Mouse (Mus musculus): Measurements from ENCODE around the gene Myo5a. TPM values are rescaled to one million over a fixed set of nuclear protein-coding genes. Genes with fewer than 3 reads are reported as not detected.

Myo5a gene
- polyA plus RNA-seq, 1 experiment from 2014 or later = 12.3 TPM

DNA sequence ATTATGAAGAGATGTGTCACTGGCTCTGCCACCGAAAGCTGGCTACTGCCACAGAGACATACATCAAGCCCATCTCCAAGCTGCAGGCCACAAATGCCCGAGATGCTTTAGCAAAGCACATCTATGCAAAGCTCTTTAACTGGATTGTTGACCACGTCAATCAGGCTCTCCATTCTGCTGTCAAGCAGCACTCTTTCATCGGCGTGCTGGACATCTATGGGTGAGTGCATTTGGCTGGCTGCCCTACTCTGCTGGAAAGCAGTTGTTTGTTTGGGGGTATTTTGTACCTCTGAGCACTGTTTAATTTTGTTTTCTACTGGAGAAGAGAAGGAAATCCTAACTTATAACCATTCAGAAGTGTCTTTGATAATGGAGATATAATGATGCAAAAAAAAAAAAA is 76.1 kb downstream of the Myo5a start:
- no peak for ATAC-seq (ENCODE audit: insufficient number of reproducible peaks, insufficient read depth, low FRiP score, low read depth)
- peaks cover 29% of the 10 kb centered on the region for H3K36me3 ChIP-seq (ENCODE audit: control insufficient read depth, insufficient read depth, low read length)
- peaks cover 0 to 2% of the 10 kb centered on the region in 2 experiments; a peak in 1 of 4 replicates for H3K4me1 ChIP-seq (ENCODE audit: control insufficient read depth in 2 of 2, insufficient read depth in 2 of 2, low read length in 2 of 2)
- no peak overlapping the region for H3K4me2 ChIP-seq (ENCODE audit: low read length)
- 32% methylated on average over 5 of the region's 5 CpGs for WGBS
- no peaks in the 10 kb centered on the region for H3K27me3 ChIP-seq (ENCODE audit: control insufficient read depth, insufficient read depth, low read length)
- no peaks in the 10 kb centered on the region for H3K9me3 ChIP-seq (ENCODE audit: control insufficient read depth, low read length)
- no peak overlapping the region for H3K27ac ChIP-seq (replicated peaks in 1 of 2; ENCODE audit: control insufficient read depth in 1 of 2, insufficient read depth in 1 of 2, low read depth in 2 of 2, low read length in 2 of 2)
- no peak overlapping the region for H3K9ac ChIP-seq (ENCODE audit: low read length)
- no peak overlapping the region for H3K4me3 ChIP-seq (ENCODE audit: control insufficient read depth in 1 of 2, insufficient read depth in 1 of 2, low read depth in 1 of 2, low read length in 2 of 2)

DNA sequence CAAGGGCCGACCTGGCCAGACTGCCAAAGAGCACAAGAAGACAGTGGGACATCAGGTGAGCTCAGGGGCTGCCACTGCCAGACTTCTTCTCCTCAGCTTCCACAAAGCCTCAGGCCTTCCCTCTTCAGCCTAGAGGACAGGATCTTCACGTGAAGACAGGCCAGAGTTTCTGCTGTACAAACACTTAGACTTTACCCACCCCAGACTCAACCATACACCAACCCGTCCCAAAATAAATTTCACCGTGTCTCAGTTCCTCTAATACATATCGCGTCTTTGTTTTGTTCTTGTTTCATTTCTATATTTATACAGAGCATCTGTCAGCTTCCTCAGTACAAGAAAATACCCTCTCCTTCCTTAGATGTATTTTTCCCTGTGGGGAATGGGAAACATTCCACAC is 89.7 kb downstream of the Myo5a start:
- 72% methylated on average over 6 of the region's 6 CpGs for WGBS
- H3K27ac ChIP-seq (replicated peaks in 1 of 2; ENCODE audit: control insufficient read depth in 1 of 2, insufficient read depth in 1 of 2, low read depth in 2 of 2, low read length in 2 of 2) = no peak overlapping the region
- H3K27me3 ChIP-seq (ENCODE audit: control insufficient read depth, insufficient read depth, low read length) = no peaks in the 10 kb centered on the region
- H3K9ac ChIP-seq (ENCODE audit: low read length) = no peak overlapping the region
- no peak overlapping the region for H3K4me3 ChIP-seq (ENCODE audit: control insufficient read depth in 1 of 2, insufficient read depth in 1 of 2, low read depth in 1 of 2, low read length in 2 of 2)
- ATAC-seq (ENCODE audit: insufficient number of reproducible peaks, insufficient read depth, low FRiP score, low read depth) = no peak
- H3K4me2 ChIP-seq (ENCODE audit: low read length) = no peak overlapping the region
- H3K36me3 ChIP-seq (ENCODE audit: control insufficient read depth, insufficient read depth, low read length) = peaks cover 22% of the 10 kb centered on the region
- H3K9me3 ChIP-seq (ENCODE audit: control insufficient read depth, low read length) = no peaks in the 10 kb centered on the region
- H3K4me1 ChIP-seq (ENCODE audit: control insufficient read depth in 2 of 2, insufficient read depth in 2 of 2, low read length in 2 of 2) = peaks cover 2 to 8% of the 10 kb centered on the region in 2 experiments; a peak in 2 of 4 replicates

DNA sequence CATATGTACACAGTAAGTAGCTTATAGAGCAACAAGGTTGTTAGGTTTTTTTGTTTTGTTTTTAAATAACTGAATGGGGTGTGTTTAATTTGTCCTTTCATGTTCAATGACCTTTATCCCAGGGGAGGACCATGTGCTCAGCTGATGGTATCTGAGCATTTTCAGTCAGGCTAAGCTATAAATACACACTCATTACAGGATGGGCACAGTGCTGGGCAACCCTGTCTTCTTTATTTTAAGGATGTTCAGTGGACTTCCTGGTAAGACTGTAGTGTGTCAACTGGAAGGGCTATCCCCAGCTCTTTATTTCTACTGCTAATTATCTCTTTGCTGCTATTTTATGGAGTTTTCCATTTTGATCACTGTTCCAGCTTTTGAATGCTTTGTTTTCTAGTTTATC is 92.8 kb downstream of the Myo5a start:
- no peak overlapping the region for H3K27ac ChIP-seq (replicated peaks in 1 of 2; ENCODE audit: control insufficient read depth in 1 of 2, insufficient read depth in 1 of 2, low read depth in 2 of 2, low read length in 2 of 2)
- no peak overlapping the region for H3K9ac ChIP-seq (ENCODE audit: low read length)
- H3K27me3 ChIP-seq (ENCODE audit: control insufficient read depth, insufficient read depth, low read length) = no peaks in the 10 kb centered on the region
- no peaks in the 10 kb centered on the region for H3K9me3 ChIP-seq (ENCODE audit: control insufficient read depth, low read length)
- no peak overlapping the region for H3K4me2 ChIP-seq (ENCODE audit: low read length)
- H3K4me3 ChIP-seq (ENCODE audit: control insufficient read depth in 1 of 2, insufficient read depth in 1 of 2, low read depth in 1 of 2, low read length in 2 of 2) = no peak overlapping the region
- H3K4me1 ChIP-seq (ENCODE audit: control insufficient read depth in 2 of 2, insufficient read depth in 2 of 2, low read length in 2 of 2) = peaks cover 2 to 8% of the 10 kb centered on the region in 2 experiments; a peak in 2 of 4 replicates
- no peak for ATAC-seq (ENCODE audit: insufficient number of reproducible peaks, insufficient read depth, low FRiP score, low read depth)
- peaks cover 34% of the 10 kb centered on the region for H3K36me3 ChIP-seq (ENCODE audit: control insufficient read depth, insufficient read depth, low read length)

DNA sequence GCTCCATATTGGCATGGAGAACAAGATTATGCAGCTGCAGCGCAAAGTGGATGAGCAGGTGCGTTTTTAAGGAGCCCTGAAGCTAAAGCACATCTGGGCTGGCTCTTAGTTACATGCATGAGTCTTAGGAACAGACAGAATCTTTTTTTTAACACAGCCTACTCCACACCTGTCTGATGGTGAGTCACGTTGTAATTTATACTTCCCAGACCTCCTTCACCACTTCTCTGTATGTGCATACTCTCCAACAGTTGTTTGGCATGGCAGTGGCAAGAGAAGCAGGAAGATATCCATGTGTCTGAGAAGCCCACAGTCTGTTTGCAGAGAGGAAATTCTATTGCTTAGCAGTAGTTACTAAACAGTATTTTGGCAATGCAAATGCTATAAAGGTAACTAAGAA is 100.9 kb downstream of the Myo5a start:
- H3K9ac ChIP-seq (ENCODE audit: low read length) = no peak overlapping the region
- no peaks in the 10 kb centered on the region for H3K9me3 ChIP-seq (ENCODE audit: control insufficient read depth, low read length)
- no peaks in the 10 kb centered on the region for H3K4me1 ChIP-seq (ENCODE audit: control insufficient read depth in 2 of 2, insufficient read depth in 2 of 2, low read length in 2 of 2)
- WGBS = 88% methylated on average over 3 of the region's 3 CpGs
- no peaks in the 10 kb centered on the region for H3K27me3 ChIP-seq (ENCODE audit: control insufficient read depth, insufficient read depth, low read length)
- peaks cover 80% of the 10 kb centered on the region for H3K36me3 ChIP-seq (ENCODE audit: control insufficient read depth, insufficient read depth, low read length)
- no peak overlapping the region for H3K27ac ChIP-seq (replicated peaks in 1 of 2; ENCODE audit: control insufficient read depth in 1 of 2, insufficient read depth in 1 of 2, low read depth in 2 of 2, low read length in 2 of 2)
- H3K4me2 ChIP-seq (ENCODE audit: low read length) = no peak overlapping the region
- no peak for ATAC-seq (ENCODE audit: insufficient number of reproducible peaks, insufficient read depth, low FRiP score, low read depth)
- H3K4me3 ChIP-seq (ENCODE audit: control insufficient read depth in 1 of 2, insufficient read depth in 1 of 2, low read depth in 1 of 2, low read length in 2 of 2) = no peak overlapping the region

DNA sequence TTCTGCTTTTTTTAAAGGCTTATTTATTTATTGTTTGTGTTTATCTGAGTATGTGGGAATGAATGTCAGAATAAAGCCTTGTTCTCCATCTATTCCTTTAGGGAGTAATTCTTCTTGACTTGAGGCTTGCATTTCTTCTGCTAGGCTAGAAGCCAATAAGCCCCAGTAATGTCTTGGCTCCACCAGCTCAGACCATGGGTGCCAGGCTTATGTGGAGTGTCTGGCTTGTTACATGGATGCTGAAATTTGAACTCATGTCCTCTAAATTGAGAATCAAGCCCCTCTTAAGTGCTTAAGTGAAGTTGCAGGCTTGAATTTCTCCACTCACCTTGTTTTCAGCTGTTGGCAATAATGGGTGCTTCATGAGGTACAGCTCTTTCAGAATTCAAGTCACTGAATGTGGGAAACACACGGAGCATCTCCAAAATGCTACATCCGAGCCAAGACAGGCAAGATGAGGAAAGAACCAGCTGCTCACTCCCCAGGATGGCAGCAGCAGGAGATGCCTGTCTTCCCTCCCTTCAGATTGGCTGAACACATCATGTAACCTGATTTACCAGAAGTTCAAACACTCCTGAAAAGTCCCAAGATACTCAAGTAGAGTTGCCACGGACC is 116.9 kb downstream of the Myo5a start:
- 89% methylated on average over 3 of the region's 3 CpGs for whole genome bisulfite sequencing

DNA sequence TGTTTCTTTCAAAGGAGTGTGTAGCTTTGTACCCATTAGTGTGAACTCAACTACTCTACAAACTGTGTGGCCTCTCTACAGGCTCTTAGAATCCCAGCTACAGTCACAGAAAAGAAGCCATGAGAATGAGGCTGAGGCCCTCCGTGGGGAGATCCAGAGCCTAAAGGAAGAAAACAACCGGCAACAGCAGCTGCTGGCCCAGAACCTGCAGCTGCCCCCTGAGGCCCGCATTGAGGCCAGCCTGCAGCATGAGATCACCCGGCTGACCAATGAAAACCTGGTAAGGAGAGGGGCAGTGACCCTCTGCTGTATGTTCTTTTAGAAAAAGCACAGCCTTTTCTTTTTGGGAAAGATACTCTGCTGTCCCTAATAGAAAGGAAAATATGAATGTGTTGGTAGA is 123.0 kb downstream of the Myo5a start:
- Histone ChIP-seq H3K4me2 (ENCODE audit: low read length) (no peak overlapping the region), H3K27me3 (ENCODE audit: control insufficient read depth, insufficient read depth, low read length) (no peaks in the 10 kb centered on the region), H3K27ac (replicated peaks in 1 of 2; ENCODE audit: control insufficient read depth in 1 of 2, insufficient read depth in 1 of 2, low read depth in 2 of 2, low read length in 2 of 2) (no peak overlapping the region), H3K4me3 (ENCODE audit: control insufficient read depth in 1 of 2, insufficient read depth in 1 of 2, low read depth in 1 of 2, low read length in 2 of 2) (no peak overlapping the region), H3K9me3 (ENCODE audit: control insufficient read depth, low read length) (no peaks in the 10 kb centered on the region), H3K9ac (ENCODE audit: low read length) (no peak overlapping the region), H3K4me1 (ENCODE audit: control insufficient read depth in 2 of 2, insufficient read depth in 2 of 2, low read length in 2 of 2) (peaks cover 0 to 5% of the 10 kb centered on the region in 2 experiments; a peak in 2 of 4 replicates), H3K36me3 (ENCODE audit: control insufficient read depth, insufficient read depth, low read length) (peaks cover 45% of the 10 kb centered on the region)
- no peak for ATAC-seq (ENCODE audit: insufficient number of reproducible peaks, insufficient read depth, low FRiP score, low read depth)
- 55% methylated on average over 4 of the region's 4 CpGs for whole genome bisulfite sequencing

More for the DNA sequence above, 116.9 kb downstream of the Myo5a start:
- H3K4me3 ChIP-seq (ENCODE audit: control insufficient read depth in 1 of 2, insufficient read depth in 1 of 2, low read depth in 1 of 2, low read length in 2 of 2) = no peak overlapping the region
- H3K27me3 ChIP-seq (ENCODE audit: control insufficient read depth, insufficient read depth, low read length) = no peaks in the 10 kb centered on the region
- H3K4me2 ChIP-seq (ENCODE audit: low read length) = no peak overlapping the region
- no peak overlapping the region for H3K27ac ChIP-seq (replicated peaks in 1 of 2; ENCODE audit: control insufficient read depth in 1 of 2, insufficient read depth in 1 of 2, low read depth in 2 of 2, low read length in 2 of 2)
- no peak overlapping the region for H3K9ac ChIP-seq (ENCODE audit: low read length)
- H3K4me1 ChIP-seq (ENCODE audit: control insufficient read depth in 2 of 2, insufficient read depth in 2 of 2, low read length in 2 of 2) = no peaks in the 10 kb centered on the region
- no peaks in the 10 kb centered on the region for H3K9me3 ChIP-seq (ENCODE audit: control insufficient read depth, low read length)
- peaks cover 68% of the 10 kb centered on the region for H3K36me3 ChIP-seq (ENCODE audit: control insufficient read depth, insufficient read depth, low read length)
- ATAC-seq (ENCODE audit: insufficient number of reproducible peaks, insufficient read depth, low FRiP score, low read depth) = no peak

DNA sequence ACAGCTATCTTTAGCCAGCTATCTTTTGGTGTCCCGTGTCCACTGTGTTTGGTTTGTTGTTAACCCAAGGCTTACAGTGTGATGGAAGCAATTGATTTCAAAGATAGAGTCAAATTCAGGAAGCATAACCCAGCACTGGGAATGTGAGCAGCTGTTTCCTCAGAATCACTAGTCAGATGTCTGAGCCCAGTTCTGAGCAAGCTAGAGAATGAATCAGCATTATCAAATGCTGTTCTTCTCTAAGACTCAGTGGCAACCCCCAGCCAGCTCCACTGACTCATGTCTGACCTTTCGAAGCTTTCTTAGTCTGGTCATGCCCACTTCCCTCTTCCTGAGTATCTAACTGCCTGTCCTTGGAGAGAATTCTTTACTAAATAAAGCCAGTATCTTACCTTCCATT is 125.5 kb downstream of the Myo5a start:
- H3K4me1 ChIP-seq (ENCODE audit: control insufficient read depth in 2 of 2, insufficient read depth in 2 of 2, low read length in 2 of 2) = peaks cover 0 to 5% of the 10 kb centered on the region in 2 experiments; a peak in 2 of 4 replicates
- no peaks in the 10 kb centered on the region for H3K9me3 ChIP-seq (ENCODE audit: control insufficient read depth, low read length)
- 20% methylated on average over 2 of the region's 2 CpGs for WGBS
- no peak overlapping the region for H3K9ac ChIP-seq (ENCODE audit: low read length)
- no peak for ATAC-seq (ENCODE audit: insufficient number of reproducible peaks, insufficient read depth, low FRiP score, low read depth)
- no peaks in the 10 kb centered on the region for H3K27me3 ChIP-seq (ENCODE audit: control insufficient read depth, insufficient read depth, low read length)
- no peak overlapping the region for H3K4me2 ChIP-seq (ENCODE audit: low read length)
- H3K36me3 ChIP-seq (ENCODE audit: control insufficient read depth, insufficient read depth, low read length) = peaks cover 44% of the 10 kb centered on the region
- H3K4me3 ChIP-seq (ENCODE audit: control insufficient read depth in 1 of 2, insufficient read depth in 1 of 2, low read depth in 1 of 2, low read length in 2 of 2) = no peak overlapping the region
- H3K27ac ChIP-seq (replicated peaks in 1 of 2; ENCODE audit: control insufficient read depth in 1 of 2, insufficient read depth in 1 of 2, low read depth in 2 of 2, low read length in 2 of 2) = 0 out of 4 replicates have a peak overlapping the region, but pooled peaks of 1 of the 2 experiments have one; percentile 14

DNA sequence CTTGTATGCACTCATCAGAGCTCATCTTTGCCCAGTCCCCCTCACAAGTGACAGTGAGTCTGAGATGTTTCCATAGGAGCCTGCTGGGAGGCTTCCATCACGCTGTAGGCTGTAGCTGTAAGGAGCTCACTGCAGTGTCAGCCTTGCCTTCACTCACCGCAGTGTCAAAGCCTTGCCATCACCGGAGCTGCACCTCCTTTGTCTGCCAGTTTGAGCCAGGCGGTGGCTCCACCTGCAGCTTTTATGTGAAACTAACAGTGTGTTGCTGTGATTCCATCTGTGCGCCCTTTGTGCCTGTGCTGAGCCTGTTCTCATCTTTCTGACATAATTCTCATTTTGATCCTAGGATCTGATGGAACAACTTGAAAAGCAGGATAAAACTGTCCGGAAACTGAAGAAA is 126.5 kb downstream of the Myo5a start:
- ATAC-seq (ENCODE audit: insufficient number of reproducible peaks, insufficient read depth, low FRiP score, low read depth) = no peak
- H3K4me1 ChIP-seq (ENCODE audit: control insufficient read depth in 2 of 2, insufficient read depth in 2 of 2, low read length in 2 of 2) = peaks cover 0 to 5% of the 10 kb centered on the region in 2 experiments; a peak in 2 of 4 replicates
- WGBS = 54% methylated on average over 6 of the region's 6 CpGs

More for the DNA sequence above, 126.5 kb downstream of the Myo5a start:
- Histone ChIP-seq H3K9me3 (ENCODE audit: control insufficient read depth, low read length) (no peaks in the 10 kb centered on the region), H3K9ac (ENCODE audit: low read length) (no peak overlapping the region), H3K27me3 (ENCODE audit: control insufficient read depth, insufficient read depth, low read length) (no peaks in the 10 kb centered on the region), H3K4me2 (ENCODE audit: low read length) (no peak overlapping the region), H3K27ac (replicated peaks in 1 of 2; ENCODE audit: control insufficient read depth in 1 of 2, insufficient read depth in 1 of 2, low read depth in 2 of 2, low read length in 2 of 2) (no peak overlapping the region), H3K36me3 (ENCODE audit: control insufficient read depth, insufficient read depth, low read length) (peaks cover 44% of the 10 kb centered on the region), H3K4me3 (ENCODE audit: control insufficient read depth in 1 of 2, insufficient read depth in 1 of 2, low read depth in 1 of 2, low read length in 2 of 2) (no peak overlapping the region)
